Mouse (Mus musculus) adrenal gland (tissue): ENCODE measurements around the gene Hist1h2ah.

Experiments
- intact Hi-C: fragments of 180-260 bp; cut with DNase I; formaldehyde crosslinking; loops from one replicate; pipeline ENCODE4 v1.15.1; 2025
- microRNA-seq, 2 experiments: library from miRNA; unstranded; fragments of <30 nt; microRNA quantifications; one replicate each; pipeline ENCODE4; 2019

The Hist1h2ah gene

GRCm38 (mm10) chr13:21993957-21994738, 41.2 kb downstream of the Hist1h2ah start:
- intact Hi-C loops, result no loop called here

- intact Hi-C loops, result no loop called here
Observed at GRCm38 (mm10) chr13:21992550-21992949, 42.8 kb downstream of the Hist1h2ah start.

Small RNA genes lying within 50 kb of the gene (microRNA-seq; reads per million reads assigned to microRNA genes)
- gene Gm26300 (0 reads per million in 2 experiments), gene Gm44390 (0 reads per million in 2 experiments), gene Gm44486 (0 reads per million in 2 experiments)
